Mouse (Mus musculus) kidney, adult 11 months (tissue): Measurements from ENCODE around the gene Als2cr12.
"Not testable (repeated sequence)": the region's sequence is repeated elsewhere in the genome, so short reads cannot be mapped to it uniquely, and the experiment has no call there.

Experiments
- DNase-seq: peaks from one replicate; pipeline ENCODE4 v3.0.0; 2022

Gene Als2cr12

GRCm38 (mm10) chr1:58695810-58696209 lies at the start of gene Als2cr12:
Als2cr12 (minus strand) TSS chr1:58695989.
- DNase-seq, result not testable (repeated sequence)

- DNase-seq, result peak; percentile 87
These were observed 48.9 kb upstream of the Als2cr12 start for GRCm38 (mm10) chr1:58744645-58745044.

- no peak for DNase-seq
These were observed 47.5 kb upstream of the Als2cr12 start for GRCm38 (mm10) chr1:58743252-58743651.

DNA sequence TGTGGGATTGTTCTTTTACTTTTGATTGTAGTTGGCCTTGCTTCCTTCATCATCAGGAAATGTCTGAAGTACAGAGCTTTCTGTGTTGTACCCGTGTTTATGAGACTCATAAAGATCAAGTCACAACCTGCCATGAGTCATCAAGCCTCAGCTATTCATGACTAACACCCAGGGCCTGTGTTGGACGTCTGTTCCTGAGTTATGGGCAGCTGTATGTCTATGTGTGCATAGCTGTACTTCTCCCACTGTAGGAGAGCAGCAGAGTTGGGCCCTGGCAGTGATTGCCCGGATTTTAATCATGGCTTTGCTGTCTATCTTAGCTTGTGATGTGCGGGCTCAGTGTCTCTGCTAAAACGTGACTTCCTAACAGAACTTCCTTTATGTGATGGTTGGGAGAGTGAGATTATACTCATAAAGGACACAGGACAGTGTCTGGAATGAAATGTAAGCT lies 46.8 kb upstream of the Als2cr12 start:
- no peak for DNase-seq

- no peak for DNase-seq
These were observed 43.7 kb upstream of the Als2cr12 start for GRCm38 (mm10) chr1:58739529-58739928.

DNA sequence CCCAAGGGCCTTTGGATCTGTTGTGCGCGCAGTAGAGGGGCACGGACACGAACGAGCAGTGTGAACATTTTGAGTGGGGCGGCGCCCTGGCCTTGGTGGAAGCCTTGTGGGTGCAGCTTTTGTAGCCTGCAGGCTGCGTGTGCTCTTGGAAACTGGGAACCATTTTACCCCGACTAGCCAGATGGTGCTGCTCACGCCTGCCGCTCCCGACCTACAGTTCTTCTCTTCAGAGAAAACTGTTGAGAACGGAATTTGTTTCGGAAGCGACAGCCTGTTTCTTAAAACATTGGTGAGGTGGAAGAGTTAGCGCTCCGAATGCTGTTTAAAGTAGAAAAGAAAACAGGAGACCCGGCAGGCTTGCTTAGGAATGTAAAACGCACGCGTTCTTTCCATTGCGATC lies 41.2 kb upstream of the Als2cr12 start:
- DNase-seq, result no peak

DNA sequence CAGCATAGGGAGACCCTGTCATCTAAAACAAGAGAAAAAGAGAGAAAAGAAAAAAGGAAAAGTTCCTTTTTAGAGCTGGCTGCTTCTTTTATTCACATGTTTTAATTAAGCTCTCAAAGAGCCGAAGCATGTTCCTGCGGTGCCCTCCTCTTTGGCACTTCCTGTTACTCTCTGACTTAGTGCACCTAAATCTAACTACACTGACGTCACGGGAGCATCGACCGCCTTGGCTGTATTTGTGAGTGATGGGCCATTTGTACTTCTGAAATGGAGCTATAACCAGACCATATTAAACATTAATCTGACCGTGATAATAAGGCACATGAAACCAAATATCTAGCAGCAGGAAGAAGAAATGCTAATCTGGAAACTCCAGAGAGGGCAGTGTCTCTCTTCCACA lies 40.2 kb upstream of the Als2cr12 start:
- DNase-seq, result peak; percentile 59

- DNase-seq, result peak; percentile 38
These were observed 38.5 kb upstream of the Als2cr12 start for GRCm38 (mm10) chr1:58734043-58734920.

DNA sequence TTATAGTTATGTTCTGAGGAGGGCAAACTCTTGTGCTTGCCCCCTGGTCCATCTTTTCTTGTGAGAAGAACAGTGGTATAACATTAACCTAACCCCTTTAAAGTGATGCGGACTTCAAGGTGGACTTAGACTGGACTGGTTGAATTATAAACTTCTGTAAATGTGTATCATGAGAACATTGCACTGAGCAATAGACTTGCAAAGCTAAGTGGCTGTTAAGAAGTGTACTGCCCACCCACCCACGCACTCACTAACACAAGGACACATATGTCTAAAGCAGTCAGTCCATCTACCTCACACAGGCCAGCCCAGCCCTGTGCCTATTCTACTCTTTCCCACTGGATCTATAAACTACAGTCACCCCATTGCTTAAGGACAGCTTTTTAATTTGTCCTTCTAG lies 37.8 kb upstream of the Als2cr12 start:
- peak; percentile 74 for DNase-seq

GRCm38 (mm10) chr1:58728590-58728868 lies 32.7 kb upstream of the Als2cr12 start:
- DNase-seq, result no peak

GRCm38 (mm10) chr1:58727747-58728589 lies 32.2 kb upstream of the Als2cr12 start:
- no peak for DNase-seq

DNA sequence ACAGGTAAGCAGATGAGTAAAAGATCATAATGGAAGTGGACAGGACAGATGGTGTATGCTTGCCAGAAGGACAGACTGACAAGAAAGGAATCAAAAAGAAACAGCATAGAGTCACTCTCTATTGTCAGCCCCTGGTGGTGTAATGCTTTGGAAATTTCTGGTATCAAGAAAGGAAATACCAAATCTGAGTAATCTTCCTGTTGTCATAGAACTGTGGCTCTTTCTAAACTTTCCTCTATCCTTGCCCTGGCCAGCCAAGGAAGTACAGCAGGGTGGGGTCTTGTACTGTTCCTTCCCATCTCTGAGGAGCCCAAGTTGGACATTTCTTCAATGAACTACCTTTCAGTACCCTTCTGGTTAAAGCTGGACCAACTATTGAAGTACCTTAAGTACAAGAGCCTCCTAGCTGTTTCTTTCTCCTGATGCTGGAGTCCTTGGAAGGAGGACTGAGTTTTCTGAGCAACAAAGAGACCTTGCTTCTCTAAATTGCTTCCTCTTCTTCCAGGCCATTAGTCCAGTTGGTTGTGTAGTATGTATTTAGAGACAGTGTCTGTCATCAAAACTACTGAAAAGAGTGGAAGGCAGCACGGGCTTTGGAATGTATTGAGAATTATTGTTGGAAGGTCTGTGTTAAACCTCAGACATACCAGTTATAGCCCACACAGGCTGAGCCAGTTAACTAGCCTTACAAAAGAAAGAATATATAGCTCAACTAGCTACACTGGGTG lies 31.4 kb upstream of the Als2cr12 start:
- DNase-seq, result peak; percentile 37

GRCm38 (mm10) chr1:58725767-58726166 lies 30.0 kb upstream of the Als2cr12 start:
- peak; percentile 62 for DNase-seq

DNA sequence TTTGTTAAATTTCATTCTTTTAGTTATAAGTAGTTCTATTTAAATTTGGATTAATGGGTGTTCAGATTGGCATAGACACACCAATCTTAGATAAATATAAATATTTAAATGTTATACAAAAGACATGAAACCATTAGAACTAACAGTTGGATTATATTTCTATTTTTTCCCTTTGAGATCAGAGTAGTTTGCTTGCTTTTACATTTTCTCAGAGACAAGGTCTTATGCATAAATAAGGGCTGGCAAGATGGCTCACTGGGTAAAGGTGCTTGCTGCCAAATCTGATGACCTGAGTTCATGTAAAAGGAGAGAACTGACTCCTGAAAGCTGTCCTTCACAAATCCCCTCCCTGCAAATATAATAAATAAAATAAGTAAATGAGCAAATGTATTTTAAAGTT lies 29.3 kb upstream of the Als2cr12 start:
- no peak for DNase-seq

GRCm38 (mm10) chr1:58724533-58724932 lies 28.7 kb upstream of the Als2cr12 start:
- no peak for DNase-seq

DNA sequence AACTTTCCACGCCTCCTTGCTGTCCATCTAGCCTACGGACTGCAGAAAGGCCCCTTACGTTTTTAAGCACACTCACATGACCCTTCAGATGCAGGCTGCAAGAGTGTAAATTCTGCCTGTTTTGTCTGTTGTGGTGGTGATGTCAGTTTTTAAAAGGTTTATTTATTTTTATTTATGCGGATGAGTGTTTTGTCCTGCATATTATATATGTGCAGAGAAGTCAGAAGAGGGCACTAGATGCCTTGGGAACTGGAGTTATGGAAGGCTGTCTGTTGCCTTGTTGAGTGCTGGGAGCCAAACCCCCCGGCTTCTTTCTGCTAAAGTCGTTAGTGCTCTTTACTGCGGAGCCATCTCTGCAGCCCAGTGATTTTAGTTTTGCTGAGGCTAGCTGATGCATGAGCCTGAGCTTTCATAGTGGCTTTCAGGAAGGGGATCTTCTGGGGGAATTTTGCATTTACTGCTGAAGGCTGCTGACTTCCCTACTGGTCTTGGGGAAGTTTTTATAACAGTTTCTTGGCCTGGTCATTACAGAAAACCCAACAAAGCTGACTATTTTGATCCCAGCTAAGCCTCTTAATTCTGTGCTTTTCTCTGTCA lies 28.1 kb upstream of the Als2cr12 start:
- DNase-seq, result no peak

DNA sequence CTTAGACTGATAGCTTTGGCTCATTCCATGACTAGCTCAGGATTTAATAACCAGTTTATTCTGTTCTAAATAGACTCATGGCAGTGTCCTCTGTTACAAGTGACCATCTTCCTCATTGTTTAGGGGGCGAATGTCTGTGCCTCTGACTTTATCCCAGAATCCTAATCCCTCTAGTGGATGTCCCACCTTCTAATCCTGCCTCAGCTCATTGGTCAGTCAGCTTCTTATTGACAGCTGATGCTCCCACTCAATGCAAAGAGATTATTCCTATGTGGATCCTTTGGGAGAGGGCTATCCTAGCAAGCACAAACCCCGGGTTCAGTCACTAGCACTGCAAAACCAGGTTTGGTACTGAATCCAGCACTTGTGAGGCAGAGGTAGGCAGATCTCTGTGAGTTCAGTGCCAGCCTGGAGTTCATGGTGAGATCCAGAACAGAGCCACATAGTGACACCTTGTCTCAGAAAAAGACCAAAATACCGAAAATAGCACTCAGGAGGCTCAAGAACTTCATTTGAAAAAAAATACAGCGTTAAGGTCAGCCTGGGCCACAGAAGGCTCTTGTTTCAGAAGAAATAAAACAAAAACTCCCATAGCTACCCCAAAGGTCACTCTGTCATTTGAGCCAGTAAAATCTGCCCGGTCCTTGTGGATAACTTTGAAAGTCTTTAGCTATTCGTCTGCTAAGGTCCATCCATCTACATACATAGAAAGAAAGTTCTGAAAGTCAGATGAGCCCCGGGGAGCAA lies 27.4 kb upstream of the Als2cr12 start:
- DNase-seq, result no peak

DNA sequence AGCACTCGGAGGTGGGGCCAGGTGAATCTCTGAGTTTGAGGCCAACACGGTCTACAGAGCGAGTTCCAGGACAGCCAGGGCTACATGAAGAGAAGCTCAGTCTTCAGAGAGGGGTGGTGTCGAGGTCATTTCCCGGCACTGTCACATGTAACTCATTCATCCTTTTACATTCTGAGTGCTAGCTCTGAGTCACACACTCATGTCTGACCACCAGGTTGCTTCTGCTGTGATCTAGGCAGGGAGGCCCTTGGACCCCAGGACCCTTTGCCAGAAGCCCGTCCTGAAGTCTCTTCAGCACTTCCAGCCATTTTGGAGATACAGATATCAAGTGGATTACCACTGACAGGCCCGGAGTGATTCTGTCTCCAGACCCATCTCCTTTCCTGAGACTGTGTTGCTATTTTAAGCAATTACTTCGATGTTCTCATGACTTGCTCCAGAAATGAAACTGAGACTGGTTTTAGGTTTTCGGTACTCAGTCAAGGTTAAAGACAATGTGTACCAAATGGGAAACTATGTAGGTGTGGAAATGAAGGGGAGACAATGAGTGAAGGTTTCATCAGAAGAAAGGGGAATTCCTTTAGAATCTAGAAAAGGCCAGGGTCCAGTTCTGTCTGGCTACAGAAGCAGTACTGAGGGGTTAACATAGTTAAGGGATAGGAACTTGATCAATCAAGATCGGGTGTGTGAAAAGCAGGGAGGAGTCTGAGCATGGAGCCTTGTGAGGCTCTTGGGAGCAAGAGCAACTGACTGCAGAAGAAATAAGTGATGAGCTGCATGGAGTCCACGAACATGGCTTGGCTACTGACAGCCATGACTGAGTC lies 26.5 kb upstream of the Als2cr12 start:
- DNase-seq, result no peak

GRCm38 (mm10) chr1:58720988-58721387 lies 25.2 kb upstream of the Als2cr12 start:
- no peak for DNase-seq

DNA sequence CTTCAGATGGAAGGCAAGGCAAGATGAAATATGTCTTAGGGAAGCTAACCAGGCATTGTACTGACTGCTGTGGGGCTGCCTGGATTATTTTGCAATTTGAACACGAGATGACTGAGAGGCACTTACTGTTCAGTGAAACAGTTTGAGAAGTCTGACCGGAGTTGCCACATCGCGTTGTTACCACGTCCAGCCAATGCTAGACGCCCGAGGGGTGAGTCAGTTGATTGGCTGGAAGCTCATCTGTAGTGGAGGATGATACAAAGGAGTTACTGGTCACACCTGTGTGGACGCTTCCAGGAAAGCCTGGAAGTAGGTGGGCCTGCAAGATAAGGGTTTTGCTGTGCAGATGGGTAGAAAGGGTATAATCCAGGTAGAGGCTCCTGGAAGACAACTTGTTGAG lies 24.3 kb upstream of the Als2cr12 start:
- DNase-seq, result no peak

DNA sequence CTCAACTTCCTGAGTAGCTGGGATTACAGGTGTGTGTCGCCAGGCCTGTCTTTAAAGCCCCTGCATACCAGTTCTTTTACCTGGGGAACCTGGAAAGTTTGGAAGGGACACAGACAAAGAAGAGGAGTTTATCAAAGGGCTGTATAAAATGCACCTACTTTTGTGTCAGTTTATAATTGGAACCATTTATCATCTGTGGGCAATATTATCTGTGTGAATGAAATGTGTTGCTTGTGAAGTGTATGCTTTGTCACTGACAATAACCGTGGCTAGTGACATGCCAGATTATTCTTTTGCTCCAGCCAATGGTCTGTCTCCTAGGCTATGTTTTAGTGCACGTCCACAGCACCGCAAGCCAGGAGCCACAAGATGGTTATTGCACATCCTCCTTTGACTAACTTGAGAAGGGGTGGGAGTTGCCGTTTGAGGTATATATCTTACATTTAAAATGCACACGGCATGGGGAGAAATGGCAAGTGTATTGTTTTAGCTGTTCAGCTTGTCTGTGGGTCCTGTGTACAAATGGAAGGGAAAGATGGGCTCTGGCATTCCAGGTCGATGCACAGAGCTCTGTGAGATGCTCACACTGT lies 23.7 kb upstream of the Als2cr12 start:
- no peak for DNase-seq
